Mouse (Mus musculus): ENCODE data around the gene Prkag2. TPM values are rescaled to one million over a fixed set of nuclear protein-coding genes. Genes with fewer than 3 reads are reported as not detected.

Prkag2 gene
- polyA plus RNA-seq, 1 experiment = 103 TPM

DNA sequence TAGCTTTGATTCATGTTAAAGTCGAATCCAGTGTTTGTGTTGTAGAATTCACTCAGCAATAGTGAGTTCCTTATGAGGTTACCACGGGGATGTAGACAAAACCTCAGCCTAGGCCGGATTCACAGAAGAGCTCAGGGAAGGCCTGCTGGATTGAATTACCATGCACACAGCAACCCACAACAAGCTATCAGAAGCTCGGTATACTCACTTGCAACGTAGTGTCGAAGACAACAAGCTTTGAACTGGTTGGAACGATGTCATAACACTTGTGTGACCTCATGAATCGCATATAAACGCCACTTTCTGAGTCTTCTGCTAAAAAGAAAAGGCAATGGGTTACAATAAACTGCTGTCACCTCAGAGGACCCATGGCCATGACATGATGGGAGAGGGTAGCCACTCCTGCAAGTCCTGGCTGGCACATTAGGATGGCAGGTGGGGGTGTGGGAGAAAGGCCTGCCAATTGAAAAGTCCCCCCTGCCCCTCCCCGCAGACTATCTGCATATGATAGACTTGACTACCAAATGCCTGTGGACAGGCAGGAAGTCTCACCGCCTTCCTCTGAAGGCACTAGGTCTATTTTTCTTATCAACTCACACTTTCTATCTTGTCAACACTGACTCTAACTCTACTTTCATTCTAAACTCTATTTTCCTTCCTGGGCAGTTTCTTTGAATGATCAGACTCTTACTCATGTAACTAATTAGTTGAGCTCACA is 211.4 kb downstream of the Prkag2 start:
- H3K4me3 ChIP-seq (ENCODE audit: insufficient read depth, low read length) = no peak overlapping the region
- TF ChIP-seq CTCF (IDR thresholded peaks at IDR 0.05; ENCODE audit: extremely low read depth, insufficient read depth, low read length) (no peak), POLR2A (IDR thresholded peaks at IDR 0.05; ENCODE audit: extremely low read depth, insufficient read depth, low read length) (no peak)
- no peak overlapping the region for H3K27ac ChIP-seq (ENCODE audit: insufficient read depth, low read length)
- H3K4me1 ChIP-seq (ENCODE audit: control insufficient read depth, insufficient read depth, low read length) = peaks cover 2% of the 10 kb centered on the region; the same call in 1 of the 2 replicates

DNA sequence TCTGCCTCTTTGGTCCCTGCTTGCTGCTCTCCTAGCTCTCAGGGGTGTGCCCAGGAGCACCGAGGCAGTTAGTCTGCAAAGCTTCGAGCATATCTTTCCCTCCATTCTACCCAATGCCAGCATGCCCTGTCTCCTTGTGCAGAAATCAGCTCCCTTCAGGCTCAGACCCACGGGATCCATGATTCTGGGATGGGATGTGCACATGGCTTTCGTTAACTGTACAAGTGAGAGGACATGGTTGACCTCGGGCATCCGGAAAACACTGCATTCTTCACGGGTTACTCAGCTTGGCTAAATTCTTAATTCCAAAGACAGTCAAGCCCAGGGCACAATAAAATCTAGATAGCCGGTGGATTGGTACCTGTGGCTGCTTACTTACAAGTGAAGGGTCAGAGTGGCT is 213.2 kb downstream of the Prkag2 start:
- Histone ChIP-seq H3K27ac (ENCODE audit: insufficient read depth, low read length) (no peak overlapping the region), H3K4me1 (ENCODE audit: control insufficient read depth, insufficient read depth, low read length) (peaks cover 2% of the 10 kb centered on the region; the same call in 1 of the 2 replicates), H3K4me3 (ENCODE audit: insufficient read depth, low read length) (no peak overlapping the region)
- TF ChIP-seq CTCF (IDR thresholded peaks at IDR 0.05; ENCODE audit: extremely low read depth, insufficient read depth, low read length) (no peak), POLR2A (IDR thresholded peaks at IDR 0.05; ENCODE audit: extremely low read depth, insufficient read depth, low read length) (no peak)

- no peaks in the 10 kb centered on the region for H3K4me1 ChIP-seq (ENCODE audit: control insufficient read depth, insufficient read depth, low read length)
- TF ChIP-seq CTCF (IDR thresholded peaks at IDR 0.05; ENCODE audit: extremely low read depth, insufficient read depth, low read length) = no peak
- no peak for TF ChIP-seq POLR2A (IDR thresholded peaks at IDR 0.05; ENCODE audit: extremely low read depth, insufficient read depth, low read length)
Measured at GRCm38 (mm10) chr5:24878713-24879112, 221.7 kb downstream of the Prkag2 start.

DNA sequence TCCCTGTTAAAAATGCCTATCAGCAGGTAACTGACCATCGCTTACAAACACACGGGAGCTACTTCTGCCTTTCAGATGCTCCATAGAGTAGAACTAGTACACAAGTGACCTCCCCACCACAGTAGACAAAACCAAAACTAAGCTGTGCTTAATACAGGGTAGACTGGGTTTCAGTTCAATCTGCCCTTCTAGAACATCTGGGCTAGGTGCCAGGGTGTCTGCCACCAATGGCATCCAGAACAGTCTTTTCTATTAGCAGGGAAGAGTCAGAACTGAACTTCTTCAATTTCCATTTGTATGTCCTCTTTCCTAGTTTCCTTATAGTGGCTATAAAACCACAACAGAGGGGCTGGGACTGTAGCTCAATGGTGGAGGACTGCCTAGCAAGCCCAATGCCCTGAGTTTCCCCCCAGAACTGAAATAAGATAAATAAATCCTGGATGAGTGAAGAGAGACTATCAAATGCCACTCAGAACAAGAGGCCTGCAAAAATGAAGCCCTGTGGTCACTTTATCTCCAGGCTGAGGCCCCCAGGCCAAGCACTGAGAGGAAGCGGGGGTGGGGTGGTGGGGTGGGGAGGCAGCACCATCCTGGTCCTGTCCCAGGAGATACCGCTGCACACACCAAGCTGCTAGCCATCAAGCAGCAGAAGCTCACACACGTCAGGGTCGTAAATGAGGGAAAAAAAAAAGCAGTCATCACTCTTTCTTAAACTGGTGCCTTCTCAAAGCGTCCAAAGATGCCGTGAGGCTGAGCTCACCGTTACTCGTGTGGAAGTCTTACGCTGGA is 222.4 kb downstream of the Prkag2 start:
- no peak overlapping the region for H3K27ac ChIP-seq (ENCODE audit: insufficient read depth, low read length)
- no peaks in the 10 kb centered on the region for H3K4me1 ChIP-seq (ENCODE audit: control insufficient read depth, insufficient read depth, low read length)
- H3K4me3 ChIP-seq (ENCODE audit: insufficient read depth, low read length) = no peak overlapping the region
- TF ChIP-seq POLR2A (IDR thresholded peaks at IDR 0.05; ENCODE audit: extremely low read depth, insufficient read depth, low read length) = no peak
- TF ChIP-seq CTCF (IDR thresholded peaks at IDR 0.05; ENCODE audit: extremely low read depth, insufficient read depth, low read length) = no peak

More at GRCm38 (mm10) chr5:24878713-24879112, 221.7 kb downstream of the Prkag2 start:
- no peak overlapping the region for H3K4me3 ChIP-seq (ENCODE audit: insufficient read depth, low read length)
- no peak overlapping the region for H3K27ac ChIP-seq (ENCODE audit: insufficient read depth, low read length)

GRCm38 (mm10) chr5:24876653-24877052 is 223.8 kb downstream of the Prkag2 start:
- no peak for TF ChIP-seq CTCF (IDR thresholded peaks at IDR 0.05; ENCODE audit: extremely low read depth, insufficient read depth, low read length)
- no peak for TF ChIP-seq POLR2A (IDR thresholded peaks at IDR 0.05; ENCODE audit: extremely low read depth, insufficient read depth, low read length)
- H3K4me3 ChIP-seq (ENCODE audit: insufficient read depth, low read length) = no peak overlapping the region

GRCm38 (mm10) chr5:24874111-24874510 is 226.3 kb downstream of the Prkag2 start:
- no peak overlapping the region for H3K27ac ChIP-seq (ENCODE audit: insufficient read depth, low read length)
- H3K4me1 ChIP-seq (ENCODE audit: control insufficient read depth, insufficient read depth, low read length) = peaks cover 2% of the 10 kb centered on the region
- H3K4me3 ChIP-seq (ENCODE audit: insufficient read depth, low read length) = no peak overlapping the region
- TF ChIP-seq POLR2A (IDR thresholded peaks at IDR 0.05; ENCODE audit: extremely low read depth, insufficient read depth, low read length) = no peak
- no peak for TF ChIP-seq CTCF (IDR thresholded peaks at IDR 0.05; ENCODE audit: extremely low read depth, insufficient read depth, low read length)

More at GRCm38 (mm10) chr5:24876653-24877052, 223.8 kb downstream of the Prkag2 start:
- no peaks in the 10 kb centered on the region for H3K4me1 ChIP-seq (ENCODE audit: control insufficient read depth, insufficient read depth, low read length)
- H3K27ac ChIP-seq (ENCODE audit: insufficient read depth, low read length) = no peak overlapping the region

DNA sequence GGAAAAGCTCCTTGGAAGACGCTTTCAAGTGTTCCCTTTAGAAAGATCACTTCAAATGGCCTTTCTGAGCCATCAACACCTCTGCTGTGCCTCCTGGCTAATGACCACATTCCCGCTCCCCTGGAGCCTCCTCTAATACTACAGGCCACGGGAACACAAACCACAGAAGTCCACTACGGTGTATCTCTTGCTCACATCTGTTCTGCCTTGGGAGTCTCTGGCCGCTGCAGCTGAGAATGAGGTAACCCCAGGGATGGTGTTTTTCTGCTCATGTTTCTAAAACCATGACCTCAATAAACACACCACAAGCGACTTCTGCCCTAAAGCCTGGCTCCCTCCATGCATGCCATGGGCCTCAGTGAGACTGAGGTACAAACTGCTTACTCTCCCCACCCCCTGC is 227.2 kb downstream of the Prkag2 start:
- H3K4me3 ChIP-seq (ENCODE audit: insufficient read depth, low read length) = no peak overlapping the region
- TF ChIP-seq POLR2A (IDR thresholded peaks at IDR 0.05; ENCODE audit: extremely low read depth, insufficient read depth, low read length) (no peak), CTCF (IDR thresholded peaks at IDR 0.05; ENCODE audit: extremely low read depth, insufficient read depth, low read length) (no peak)
- H3K27ac ChIP-seq (ENCODE audit: insufficient read depth, low read length) = no peak overlapping the region
- H3K4me1 ChIP-seq (ENCODE audit: control insufficient read depth, insufficient read depth, low read length) = peaks cover 2% of the 10 kb centered on the region

- no peak for TF ChIP-seq CTCF (IDR thresholded peaks at IDR 0.05; ENCODE audit: extremely low read depth, insufficient read depth, low read length)
- no peak for TF ChIP-seq POLR2A (IDR thresholded peaks at IDR 0.05; ENCODE audit: extremely low read depth, insufficient read depth, low read length)
- Histone ChIP-seq H3K27ac (ENCODE audit: insufficient read depth, low read length) (no peak overlapping the region), H3K4me3 (ENCODE audit: insufficient read depth, low read length) (no peak overlapping the region), H3K4me1 (ENCODE audit: control insufficient read depth, insufficient read depth, low read length) (peaks cover 2% of the 10 kb centered on the region)
Measured at GRCm38 (mm10) chr5:24871276-24871675, 229.2 kb downstream of the Prkag2 start.

DNA sequence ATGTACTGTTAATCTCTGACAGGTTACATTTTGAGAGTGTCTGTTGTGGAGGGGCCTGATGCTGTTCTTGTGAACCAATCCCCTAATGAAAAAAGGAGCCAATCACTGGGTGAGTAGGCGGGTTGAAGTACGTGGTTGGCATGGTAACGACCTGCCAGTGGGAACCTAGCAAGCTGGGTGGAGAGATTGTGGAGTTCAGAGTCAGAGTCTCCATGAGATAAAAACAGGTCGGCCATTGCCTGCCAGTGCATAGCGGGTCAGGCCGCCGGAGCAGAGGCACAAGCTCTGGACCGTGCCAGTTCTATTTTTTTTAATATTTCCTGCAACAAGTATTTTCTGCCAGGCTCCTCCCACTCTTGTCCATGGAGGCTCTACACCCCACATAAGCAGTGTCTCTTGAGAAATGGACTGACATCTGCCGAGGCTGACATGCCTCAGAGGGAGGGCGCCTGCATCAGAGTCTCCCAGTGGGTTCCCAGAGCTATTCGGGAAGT is 230.6 kb downstream of the Prkag2 start:
- no peak overlapping the region for H3K27ac ChIP-seq (ENCODE audit: insufficient read depth, low read length)
- H3K4me3 ChIP-seq (ENCODE audit: insufficient read depth, low read length) = no peak overlapping the region
- H3K4me1 ChIP-seq (ENCODE audit: control insufficient read depth, insufficient read depth, low read length) = peaks cover 2% of the 10 kb centered on the region
- TF ChIP-seq POLR2A (IDR thresholded peaks at IDR 0.05; ENCODE audit: extremely low read depth, insufficient read depth, low read length) (no peak), CTCF (IDR thresholded peaks at IDR 0.05; ENCODE audit: extremely low read depth, insufficient read depth, low read length) (no peak)

All from cortical plate, adult 2 months (tissue).